Mouse (Mus musculus) urinary bladder, postnatal 36 days (tissue): ENCODE measurements around the gene Gm20388.

Experiments
- DNase-seq, 2 experiments: peaks; one replicate each; pipeline ENCODE4 v3.0.0; 2022; ENCODE audit warnings: low spot score in 2 of 2, mixed read lengths in 1 of 2

Gm20388 gene

DNA sequence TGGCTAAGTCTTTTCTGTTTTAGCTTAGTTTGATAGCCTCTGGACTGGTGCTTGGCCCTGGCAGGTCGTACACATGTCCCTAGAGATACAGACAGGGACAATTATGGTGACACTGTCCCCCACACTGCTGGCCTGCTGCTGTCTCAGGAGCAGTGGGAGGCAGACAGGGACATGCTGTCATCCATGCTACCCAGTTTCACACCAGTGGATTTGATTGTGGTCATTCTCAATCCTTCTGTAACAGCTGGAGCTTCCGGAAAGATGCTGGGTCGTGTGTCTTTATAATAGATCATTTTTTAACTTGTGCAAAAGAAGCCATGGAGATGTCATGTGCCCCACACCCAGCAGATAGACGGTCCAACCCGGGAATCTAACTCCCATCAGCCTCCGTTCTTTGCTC lies 2334.5 kb downstream of the Gm20388 start:
- no peak for DNase-seq

DNA sequence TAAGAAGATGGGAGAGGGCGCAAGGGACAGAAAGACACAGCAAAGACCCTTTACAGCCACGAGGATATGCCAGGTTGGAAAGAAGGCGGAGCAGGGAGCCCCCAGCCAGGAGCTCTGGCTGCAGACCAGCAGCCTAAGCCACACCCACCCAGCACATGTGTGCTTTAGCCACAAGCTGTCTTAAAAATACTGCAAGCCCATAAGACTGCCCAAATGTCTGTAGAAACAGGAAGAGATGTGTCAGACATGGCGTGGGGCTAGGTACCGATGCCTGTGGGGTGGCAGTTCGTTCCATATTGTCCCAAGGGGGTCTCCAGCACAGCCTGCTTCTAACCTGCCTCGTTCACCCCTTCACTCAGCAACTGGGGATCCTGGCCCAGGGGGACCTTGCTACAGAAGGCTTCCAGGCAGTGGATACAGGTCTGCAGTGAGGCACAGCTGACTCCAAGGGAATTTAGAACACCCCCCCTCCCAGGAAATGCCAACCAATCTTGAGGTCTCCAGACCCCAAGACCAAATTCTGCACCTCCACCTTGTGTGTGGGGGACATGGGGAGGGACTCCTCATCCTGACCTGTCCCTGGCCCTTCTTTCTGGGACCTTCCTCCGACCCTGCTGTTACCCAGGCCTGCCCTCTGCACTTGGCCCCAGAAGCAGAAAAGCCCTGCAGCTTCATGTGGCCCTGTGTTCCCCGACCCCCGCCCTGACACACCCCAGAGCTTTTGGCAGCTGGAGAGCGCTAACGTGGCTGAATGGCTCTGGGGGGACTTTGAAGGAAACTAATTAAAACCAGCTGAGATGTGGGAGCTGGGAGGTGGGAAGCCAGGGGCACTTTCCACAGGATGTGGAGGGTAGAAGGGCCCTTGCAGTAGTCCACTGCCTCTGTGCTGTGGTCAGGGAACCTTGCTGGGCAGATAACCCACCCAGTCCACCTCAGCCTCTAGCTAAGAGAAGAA lies 2335.9 kb downstream of the Gm20388 start:
- DNase-seq: no peak

DNA sequence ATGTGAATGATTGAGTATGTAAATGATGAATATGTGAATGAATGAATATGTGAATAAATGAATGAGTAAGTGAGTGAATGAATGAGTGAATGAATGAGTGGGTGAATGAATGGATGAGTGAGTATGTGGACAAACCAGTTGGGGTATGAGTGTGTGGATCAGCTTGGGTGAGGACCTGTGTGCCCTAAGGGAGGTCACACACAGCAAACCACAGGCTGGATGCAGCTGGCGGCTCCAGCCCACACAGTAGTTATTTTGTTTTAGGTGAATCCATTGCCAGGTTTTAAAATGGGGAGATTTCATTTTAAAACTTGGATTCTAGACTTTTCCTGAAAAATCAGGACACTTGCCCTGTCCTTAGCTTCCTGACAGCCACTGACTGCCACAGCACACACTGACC lies 2341.1 kb downstream of the Gm20388 start:
- DNase-seq: no peak

DNA sequence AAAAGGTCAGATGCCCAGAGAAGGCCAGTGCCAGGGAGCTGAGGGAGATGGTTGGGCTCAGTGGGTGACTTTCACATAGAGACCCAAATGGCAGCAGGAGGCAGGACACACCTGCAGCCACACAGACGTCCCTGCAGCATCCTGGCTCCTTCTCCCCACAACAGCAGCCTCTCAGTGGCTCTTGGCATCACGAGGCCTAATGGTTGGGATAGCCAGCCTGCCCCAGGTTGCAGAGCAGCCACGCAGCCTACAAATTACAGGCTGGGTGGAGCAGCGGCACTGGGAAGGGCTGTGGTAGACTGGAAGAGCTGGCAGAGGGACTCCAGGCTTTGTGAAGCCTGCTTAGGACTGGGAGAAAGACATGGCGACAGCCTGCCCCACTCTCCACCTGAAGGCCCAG lies 2341.7 kb downstream of the Gm20388 start:
- DNase-seq: no peak

DNA sequence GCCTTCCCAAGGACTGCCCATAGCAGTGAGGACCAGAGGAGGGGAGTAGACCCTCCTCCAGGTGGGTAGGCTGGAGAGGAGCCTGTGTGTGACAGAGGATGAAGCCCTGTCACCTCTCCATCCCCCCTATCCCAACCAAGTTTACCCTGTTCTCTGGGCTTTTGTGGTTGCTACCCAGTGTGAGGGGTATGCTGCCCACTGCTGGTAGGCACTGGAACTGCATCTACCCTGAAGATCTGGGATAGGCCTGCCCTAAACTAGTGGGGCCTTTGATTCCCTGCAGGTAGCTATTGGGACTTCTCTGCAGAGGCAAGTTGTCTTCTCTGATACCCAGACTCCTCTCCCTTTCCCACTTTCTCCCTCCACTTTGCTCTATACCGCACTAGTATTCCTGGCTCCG lies 2348.7 kb downstream of the Gm20388 start:
- DNase-seq: peak; percentile 60 to 67

DNA sequence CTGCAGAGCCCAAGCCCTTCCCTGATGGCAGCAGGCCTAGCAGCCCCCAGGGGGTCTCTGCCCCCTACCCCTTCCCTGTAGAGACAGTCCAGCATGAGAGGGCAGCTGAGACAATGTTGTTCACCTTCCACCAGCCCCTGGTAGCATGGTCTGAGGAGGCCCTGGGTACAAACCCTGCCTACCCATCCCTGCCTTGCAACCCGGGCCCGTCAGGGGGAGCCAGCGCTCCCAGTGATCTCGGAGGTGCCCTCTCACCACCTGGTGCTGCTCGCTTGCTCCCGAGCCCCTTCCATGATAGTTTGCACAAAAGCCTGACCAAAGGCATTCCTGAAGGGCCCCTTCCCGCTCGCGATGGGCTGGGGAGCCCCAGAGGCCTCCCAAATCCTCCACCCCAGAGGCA lies 2350.1 kb downstream of the Gm20388 start:
- no peak for DNase-seq

DNA sequence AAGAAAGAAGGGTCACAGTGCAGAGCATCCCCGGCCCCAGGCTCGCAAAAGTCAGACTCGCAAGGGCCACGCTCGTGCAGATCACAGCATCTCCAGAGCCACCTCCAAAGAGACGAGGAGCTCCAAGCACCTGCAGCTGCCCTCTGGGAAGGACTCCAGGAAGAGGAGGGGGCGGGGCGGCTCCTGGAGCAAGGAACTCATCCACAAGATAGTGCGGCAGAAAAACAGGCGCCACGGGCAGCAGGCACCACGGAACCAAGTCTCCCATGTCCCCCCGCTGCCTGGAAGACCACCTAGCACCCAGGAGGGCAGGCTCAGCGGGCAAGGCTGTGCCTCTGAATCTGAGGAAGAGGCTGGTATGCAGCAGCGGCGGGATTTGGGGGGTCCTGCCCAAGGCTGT lies 2352.2 kb downstream of the Gm20388 start:
- DNase-seq: no peak

DNA sequence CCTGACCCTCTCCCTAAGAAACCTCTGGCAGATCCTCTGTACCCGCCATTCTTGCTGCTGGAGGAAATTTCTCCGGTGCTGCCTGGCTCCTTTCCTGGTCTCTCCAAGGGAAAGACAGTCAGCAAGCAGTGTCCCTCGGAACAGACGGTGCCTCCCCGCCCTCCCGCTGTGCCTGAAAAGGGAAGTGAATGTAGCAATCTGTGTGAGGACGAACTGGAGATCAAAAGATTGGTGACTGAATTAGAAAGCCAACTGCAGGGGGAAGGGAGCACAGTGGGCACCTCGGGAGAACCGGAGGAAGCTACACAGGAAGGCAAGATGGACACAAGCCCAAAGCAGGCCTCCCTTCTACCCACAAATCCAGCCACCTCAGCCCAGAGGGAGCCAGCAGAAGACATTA lies 2353.6 kb downstream of the Gm20388 start:
- no peak for DNase-seq

DNA sequence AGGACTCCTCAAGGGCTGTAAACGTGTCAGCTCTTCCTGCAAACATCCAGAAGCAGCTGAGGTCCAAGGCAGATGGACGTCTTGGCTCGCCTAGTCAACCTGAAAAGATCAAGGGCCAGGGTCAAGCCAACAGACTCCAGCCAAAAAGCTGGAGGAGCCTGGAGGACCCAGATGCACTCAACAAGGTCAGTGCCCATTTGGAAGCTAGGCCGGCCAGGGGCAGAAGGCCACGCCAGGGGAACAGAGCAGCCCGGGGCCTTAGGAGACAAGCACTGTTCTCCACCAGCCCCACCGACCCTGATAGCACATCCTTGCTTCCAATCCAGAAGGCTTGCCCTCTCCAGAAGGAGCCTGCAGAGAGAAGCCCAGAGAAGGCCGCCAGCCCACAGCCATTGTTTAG lies 2354.9 kb downstream of the Gm20388 start:
- no peak for DNase-seq

DNA sequence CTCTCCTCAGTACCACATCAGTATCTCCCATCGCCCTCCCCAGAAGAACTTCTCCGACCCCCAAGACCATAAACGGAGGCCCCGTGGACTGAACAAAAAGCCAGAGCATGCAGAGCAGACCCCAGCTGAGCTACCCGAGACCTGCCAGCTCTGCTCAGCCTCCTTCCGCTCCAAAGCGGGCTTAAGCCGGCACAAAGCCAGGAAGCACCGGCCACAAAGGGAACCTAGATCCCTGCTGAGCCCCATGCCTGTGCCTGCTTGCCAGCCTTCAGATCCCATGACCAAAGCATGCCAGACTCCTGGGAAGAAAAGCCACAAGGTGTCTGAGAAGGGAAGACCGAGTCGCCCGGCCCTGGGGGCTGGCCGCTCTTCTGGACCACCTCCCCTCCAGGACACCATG lies 2356.2 kb downstream of the Gm20388 start:
- DNase-seq: no peak

DNA sequence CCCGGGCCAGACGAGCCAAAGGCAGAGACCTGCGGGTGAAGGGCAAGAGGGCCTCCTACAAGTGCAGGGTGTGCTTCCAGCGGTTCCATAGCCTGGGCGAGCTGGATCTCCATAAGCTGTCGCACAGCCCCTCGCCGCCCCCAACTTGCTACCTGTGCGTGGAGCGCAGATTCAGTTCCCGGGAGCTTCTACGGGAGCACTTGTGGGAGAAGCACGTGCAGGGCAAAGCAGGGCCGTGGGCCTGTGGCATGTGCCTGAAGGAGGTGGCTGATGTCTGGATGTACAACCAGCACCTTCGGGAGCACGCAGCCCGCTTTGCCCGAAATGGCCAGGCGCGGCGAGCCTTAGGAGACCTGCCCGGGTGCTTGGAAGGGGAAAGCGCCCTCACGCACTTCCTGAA lies 2358.2 kb downstream of the Gm20388 start:
- no peak for DNase-seq

DNA sequence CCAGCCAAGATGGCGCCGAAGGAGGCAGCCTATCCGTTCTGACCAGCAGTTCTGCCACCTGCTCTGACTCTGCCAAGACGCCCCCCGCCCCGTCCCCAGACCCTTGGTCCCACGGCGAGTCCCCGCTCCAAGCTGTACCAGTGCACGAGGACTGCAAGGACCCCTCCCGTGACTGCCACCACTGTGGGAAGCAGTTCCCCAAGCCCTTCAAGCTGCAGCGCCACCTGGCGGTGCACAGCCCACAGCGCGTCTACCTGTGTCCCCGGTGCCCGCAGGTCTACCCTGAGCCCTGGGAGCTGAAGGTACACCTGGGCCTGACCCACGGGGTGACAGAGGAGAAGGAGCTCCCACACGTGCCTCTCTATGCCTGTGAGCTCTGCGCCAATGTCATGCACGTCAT lies 2358.8 kb downstream of the Gm20388 start:
- DNase-seq: peak; percentile 71 to 74

DNA sequence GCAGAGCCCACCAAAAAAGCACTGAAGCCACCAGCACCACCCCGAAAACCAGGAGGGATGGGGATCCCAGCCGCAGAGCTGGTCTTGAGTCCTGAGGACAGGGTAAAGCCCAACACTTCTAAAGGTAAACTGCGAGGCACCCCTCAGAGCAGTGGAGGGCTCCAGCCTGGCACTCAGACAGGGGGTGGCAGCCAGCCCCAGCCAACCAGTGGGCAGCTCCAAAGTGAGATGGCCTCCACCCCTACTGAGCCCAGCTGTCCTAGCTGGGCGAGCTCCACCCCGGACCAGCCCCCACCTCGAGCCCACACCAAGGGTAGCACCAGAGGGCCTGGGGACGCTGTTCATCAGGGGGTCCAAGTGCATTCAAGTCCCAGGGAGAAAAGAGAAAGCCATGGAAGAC lies 2359.9 kb downstream of the Gm20388 start:
- no peak for DNase-seq

DNA sequence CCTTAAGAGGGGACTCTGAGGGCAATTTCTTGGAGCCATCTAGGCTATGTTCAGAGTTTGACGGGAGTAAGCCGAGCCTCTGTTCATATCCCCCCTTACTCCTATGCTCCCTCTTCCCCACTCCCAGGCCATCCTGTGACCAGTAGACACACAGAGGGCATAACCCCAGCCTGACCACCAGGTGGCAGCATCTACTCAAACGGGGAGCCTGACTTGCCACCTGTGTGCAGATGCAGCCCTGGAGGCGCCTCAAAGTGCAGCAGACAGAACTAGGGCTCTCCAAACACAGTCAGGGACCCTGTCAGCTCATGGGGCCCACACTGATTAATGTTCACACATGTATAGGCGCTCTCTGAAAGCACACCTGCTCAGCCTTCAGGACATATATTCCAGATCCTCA lies 2362.5 kb downstream of the Gm20388 start:
- peak; percentile 74 to 78 for DNase-seq

DNA sequence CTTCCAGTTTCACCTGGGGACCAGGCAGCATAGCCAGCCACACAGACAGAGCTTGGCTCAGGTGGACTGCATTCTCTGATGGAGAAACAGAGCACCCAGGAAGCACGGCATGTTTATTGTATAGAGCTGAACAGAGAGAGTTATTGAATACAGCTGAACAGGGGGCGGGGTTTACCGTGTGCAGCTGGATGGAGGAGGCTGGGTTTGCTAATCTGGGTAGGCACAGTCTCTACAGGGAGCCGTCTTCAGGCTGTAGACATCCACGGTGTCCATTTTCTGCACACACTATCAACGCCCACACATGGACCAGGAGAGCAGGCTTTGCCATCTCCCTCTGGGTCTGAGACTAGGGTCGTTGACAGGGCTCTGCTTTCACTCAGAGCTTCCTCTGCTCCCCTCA lies 2363.2 kb downstream of the Gm20388 start:
- no peak for DNase-seq

DNA sequence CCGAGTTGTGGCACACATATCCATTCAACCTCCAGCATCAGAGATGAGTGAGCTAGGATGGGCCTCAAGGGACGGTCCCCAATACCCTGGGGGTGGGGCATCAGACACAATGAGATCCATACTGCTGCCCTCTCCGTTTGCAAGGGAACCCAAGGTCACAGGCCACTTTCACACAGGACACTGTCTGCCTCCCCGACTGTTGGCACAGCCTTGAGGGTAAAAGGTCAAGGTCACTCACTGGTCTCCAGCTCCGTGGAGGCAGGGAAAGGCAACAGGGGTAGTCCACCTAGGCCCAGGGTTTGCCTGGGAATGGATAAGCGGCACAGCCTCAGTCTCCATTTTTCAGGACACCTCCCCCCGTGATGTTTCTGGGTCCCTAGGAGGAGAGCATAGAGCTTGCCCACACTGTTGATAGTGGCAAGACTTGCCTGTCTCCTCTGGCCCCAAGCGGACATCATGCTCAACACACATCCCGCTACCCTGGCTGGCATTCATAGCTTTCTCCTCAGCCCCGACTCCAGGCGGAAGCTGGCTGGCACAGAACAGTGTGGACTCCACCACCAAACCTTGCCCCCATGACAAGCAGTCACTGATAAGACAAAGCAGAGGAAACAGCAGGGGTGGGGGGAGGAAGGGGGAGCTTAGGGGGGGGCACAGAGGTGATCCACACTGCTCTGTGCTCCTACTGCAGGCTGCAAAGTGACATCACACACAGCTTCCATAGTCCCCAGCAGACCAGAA lies 2364.2 kb downstream of the Gm20388 start:
- no peak for DNase-seq

DNA sequence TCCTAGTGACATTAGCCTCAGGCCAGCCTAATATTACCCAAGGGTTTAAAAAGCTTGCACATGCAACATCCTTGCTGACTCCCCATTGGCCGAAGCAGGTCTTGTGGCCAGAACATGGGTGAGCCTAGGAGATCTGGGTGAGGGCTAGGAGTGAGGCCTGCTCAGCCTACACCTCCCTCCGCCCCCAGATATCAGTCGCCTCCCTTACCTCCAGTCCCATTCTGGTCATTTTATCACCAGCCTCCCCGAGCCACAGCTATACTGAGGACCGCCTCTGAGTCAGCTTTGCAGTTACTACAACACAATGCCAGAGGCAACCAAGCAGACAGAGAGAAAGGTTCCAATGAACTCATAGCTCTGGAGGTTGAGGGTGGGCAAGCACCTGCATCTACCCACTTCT lies 2365.7 kb downstream of the Gm20388 start:
- DNase-seq: no peak

DNA sequence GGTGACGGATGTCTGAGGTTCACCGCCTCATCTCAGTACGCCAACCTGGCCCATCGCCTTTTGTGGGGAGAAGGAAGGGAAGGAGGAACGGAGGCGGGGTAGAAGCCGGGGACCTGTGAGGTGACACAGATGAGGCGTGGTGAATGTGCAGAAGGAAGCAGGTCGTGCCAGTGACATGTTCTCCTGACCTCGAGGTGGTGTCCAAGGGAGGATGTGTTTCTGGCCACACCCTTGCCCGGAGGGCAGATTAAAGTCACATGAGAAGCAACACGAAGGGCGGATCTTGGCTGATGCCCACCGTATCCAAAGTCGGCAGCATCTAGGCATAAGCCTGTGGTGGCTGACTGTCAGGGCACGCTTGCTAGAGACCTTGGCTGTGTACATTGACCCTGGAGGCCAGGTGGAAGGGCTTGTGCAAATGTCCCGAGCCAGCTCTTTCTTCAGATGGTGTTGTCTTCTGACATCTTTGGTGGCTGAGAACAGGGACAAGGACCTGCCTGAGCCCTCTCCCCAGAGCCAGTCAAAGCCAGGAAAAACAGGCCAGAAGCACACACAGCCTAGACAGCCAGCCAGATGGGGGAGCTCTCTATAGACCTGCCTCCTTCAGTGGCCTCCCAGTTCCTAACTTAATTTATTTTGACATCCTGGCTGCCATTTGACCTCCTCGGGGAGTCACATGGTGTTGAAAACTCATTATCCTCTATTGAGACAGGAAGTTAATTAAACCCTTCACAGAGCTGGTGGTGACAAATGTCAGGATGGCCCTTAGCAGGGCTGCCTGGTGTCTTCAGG lies 2366.8 kb downstream of the Gm20388 start:
- no peak for DNase-seq

DNA sequence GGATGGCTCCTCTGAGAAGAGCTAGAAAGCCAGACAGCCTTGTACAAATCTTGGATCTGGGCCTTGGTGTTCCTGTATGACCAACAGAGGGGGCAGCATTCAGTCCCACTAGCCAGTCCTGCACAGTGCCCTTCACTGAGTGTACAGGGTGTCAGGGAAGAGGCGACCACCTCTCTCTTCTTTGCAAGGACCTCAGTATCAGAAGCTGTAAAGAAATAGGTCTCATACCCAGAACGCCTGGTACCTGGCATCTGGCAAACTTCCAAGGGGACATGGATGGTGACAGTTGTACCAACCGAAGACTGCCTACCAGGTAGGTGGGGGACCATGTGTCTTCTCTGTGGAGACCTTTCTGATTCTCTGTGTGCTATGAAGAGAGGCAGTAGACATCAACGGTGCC lies 2369.5 kb downstream of the Gm20388 start:
- no peak for DNase-seq

DNA sequence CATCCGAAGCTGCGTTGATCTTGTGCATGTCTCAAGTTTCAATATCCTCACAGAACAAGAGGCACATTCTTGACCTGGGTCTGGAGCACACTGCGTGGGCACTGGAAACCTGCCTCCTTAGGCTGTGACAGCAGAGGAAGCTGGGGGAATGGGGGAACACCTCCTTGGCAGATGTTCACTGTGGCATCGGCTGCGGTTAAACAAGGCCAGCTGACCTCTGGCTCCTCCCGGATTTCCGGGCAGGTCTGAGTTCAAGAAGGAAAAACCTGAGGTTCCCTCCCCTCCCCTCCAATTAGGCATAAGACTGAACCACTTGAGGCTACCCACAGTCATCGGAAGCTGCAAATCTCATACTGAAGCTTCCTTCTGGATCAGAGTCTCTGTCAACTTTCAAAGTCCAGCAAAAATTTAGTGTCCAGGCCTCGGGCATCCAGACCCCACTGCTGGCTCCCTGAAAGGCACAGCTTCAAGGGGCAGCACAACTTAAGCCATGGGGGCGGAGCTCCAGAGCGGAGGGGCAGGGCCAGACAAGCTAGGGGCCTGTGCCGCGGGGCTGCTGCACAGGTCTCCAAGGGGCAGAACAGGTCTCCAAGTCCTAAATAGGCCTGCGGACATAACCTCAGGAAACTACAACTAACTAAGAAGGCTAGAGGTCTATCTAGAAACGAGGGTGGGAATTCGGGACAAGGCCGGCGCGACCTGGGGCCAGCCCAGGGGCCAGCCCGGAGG lies 2370.1 kb downstream of the Gm20388 start:
- DNase-seq: no peak

DNA sequence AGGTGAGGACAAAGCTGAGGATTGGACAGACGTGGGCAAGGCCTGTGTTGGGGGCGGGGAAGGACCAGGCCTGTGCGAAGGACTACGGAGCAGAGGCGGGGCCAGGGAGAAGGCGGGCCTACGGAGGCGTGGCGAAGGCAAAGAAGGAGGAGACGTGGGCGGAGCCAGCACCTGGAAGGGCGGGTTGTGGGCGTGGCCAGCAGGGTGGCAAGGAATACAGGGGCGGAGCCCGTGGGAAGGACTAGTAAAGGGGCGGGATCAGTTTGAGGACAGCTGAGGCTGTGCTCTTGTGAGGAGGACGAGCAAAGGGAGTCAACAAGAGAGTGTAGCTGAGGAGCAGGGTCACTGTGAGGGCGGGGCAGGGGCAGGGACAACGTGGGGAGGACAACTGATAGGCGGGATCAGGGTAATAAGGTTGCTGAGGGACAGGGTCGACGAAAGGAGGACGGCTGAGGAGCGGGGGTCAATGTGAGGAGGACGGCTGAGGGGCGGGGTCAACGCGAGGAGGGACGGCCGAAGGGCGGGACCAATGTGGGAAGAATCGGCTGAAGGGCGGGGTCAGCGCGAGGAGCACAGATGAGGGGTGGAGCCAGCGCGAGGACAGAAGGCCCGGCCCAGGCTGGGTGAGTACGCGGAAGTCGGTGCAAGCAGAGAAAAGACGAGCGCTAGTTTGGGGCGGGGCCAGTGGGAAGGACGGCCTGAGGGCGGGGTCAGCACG lies 2370.8 kb downstream of the Gm20388 start:
- peak; percentile 100 for DNase-seq
